ENCODE assay signal across 23 mouse cellular contexts in the genomic region with DNA sequence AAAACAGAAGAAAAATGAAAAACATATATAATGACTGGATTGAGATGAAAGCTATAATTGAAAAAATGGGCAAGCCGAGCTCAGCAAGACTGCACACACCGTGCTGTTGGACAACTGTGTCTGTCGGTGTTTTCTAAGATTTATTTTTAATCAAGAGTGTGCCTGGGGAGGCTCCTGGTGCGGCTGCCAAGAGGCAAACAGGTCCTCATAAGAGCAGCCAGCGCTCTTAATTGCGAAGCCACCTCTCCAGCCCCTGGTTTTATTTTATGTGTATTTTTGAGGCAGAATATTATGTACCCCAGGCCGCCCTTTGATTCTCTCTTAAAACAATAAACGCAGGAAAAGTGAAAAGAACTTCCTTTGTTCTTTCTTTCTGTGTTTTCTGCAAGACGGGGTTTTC. TPM values are rescaled to one million over a fixed set of nuclear protein-coding genes. Genes with fewer than 3 reads are reported as not detected.
A peak's percentile ranks its signal among the peaks of the same experiment; 100 is the strongest.
DNase-seq lines count a peak whose midpoint lies in the region; ATAC-seq and TF ChIP-seq lines count a peak whose summit lies in the region.
"Had no signal": no experiment of that assay in that cellular context is flagged by ENCODE, and none has a peak within 500 bp of the region (broad histone marks: within the 10 kb centered on the region; RNA-seq: fewer than 3 reads in every experiment).

No protein-coding gene starts in this region.

- H3K4me2 ChIP-seq in heart, embryonic 16.5 days (ENCODE audit: low read depth, low read length), result 0 out of 2 replicates have a peak overlapping the region, but pooled peaks have one; percentile 16
- H3K4me2 ChIP-seq in midbrain, embryonic 11.5 days, result no peak overlapping the region
- H3K4me2 ChIP-seq: liver, embryonic 11.5 days; neural tube, embryonic 13.5 days had no signal

- H3K27ac ChIP-seq in gastrocnemius, adult 2 months, result peak overlapping the region; percentile 69
- peak overlapping the region; percentile 79 for H3K27ac ChIP-seq in heart, embryonic 16.5 days (ENCODE audit: low read length)
- no peak overlapping the region for H3K27ac ChIP-seq in midbrain, embryonic 11.5 days (ENCODE audit: low read depth, low read length)
- no peak overlapping the region for H3K27ac ChIP-seq in midbrain, embryonic 10.5 days (replicated peaks)
- H3K27ac ChIP-seq: neural tube, embryonic 13.5 days had no signal

- no peak for DNase-seq in gastrocnemius, adult 2 months
- DNase-seq in gastrocnemius, postnatal 25 days, result no peak
- DNase-seq in heart, postnatal 14 days, result no peak
- peak; percentile 68 for DNase-seq in midbrain, embryonic 11.5 days (ENCODE audit: low spot score, missing footprints)
- no peak for DNase-seq in midbrain, embryonic 10.5 days (ENCODE audit: low spot score)
- DNase-seq in layer of hippocampus, postnatal 10 days (ENCODE audit: low spot score in 2 of 2), result no peak
- DNase-seq: adrenal gland, postnatal 25 days; cerebellum, adult 18-20 months; cerebellum, postnatal 36 days; gastrocnemius, postnatal 14 days; left cerebral cortex, postnatal 4 days; lung, adult 18-20 months; midbrain, embryonic 14.5 days; right cerebral cortex, adult 18-20 months had no signal

- H3K36me3 ChIP-seq in heart, embryonic 16.5 days (ENCODE audit: control insufficient read depth, insufficient read depth), result peaks cover 5% of the 10 kb centered on the region; the same call in 1 of the 2 replicates
- no peaks in the 10 kb centered on the region for H3K36me3 ChIP-seq in midbrain, embryonic 11.5 days (ENCODE audit: control insufficient read depth, insufficient read depth, low read length)
- peaks cover 59% of the 10 kb centered on the region for H3K36me3 ChIP-seq in midbrain, embryonic 10.5 days
- H3K36me3 ChIP-seq: neural tube, embryonic 13.5 days had no signal

- no peak overlapping the region; the same call in 1 of the 2 replicates for H3K4me3 ChIP-seq in gastrocnemius, adult 2 months
- no peak overlapping the region for H3K4me3 ChIP-seq in heart, embryonic 16.5 days (ENCODE audit: low read length)
- H3K4me3 ChIP-seq in midbrain, embryonic 11.5 days (ENCODE audit: low read depth, low read length), result no peak overlapping the region
- no peak overlapping the region for H3K4me3 ChIP-seq in midbrain, embryonic 10.5 days
- H3K4me3 ChIP-seq: neural tube, embryonic 13.5 days had no signal

- H3K9ac ChIP-seq in heart, embryonic 16.5 days (ENCODE audit: low read length), result peak overlapping the region; percentile 39; the same call in 1 of the 2 replicates
- H3K9ac ChIP-seq in midbrain, embryonic 11.5 days (ENCODE audit: low read length), result no peak overlapping the region
- H3K9ac ChIP-seq: neural tube, embryonic 13.5 days had no signal

- 51% methylated on average over 9 of the region's 9 CpGs for WGBS in heart, embryonic 16.5 days
- 81% methylated on average over 9 of the region's 9 CpGs for WGBS in midbrain, embryonic 11.5 days
- WGBS in midbrain, embryonic 10.5 days, result 89% methylated on average over 9 of the region's 9 CpGs

- H3K4me1 ChIP-seq in heart, embryonic 16.5 days (ENCODE audit: control insufficient read depth, insufficient read depth, low read length), result peaks cover 39% of the 10 kb centered on the region
- no peaks in the 10 kb centered on the region for H3K4me1 ChIP-seq in midbrain, embryonic 11.5 days (ENCODE audit: control insufficient read depth, insufficient read depth, low read length)
- H3K4me1 ChIP-seq in midbrain, embryonic 10.5 days, result peaks cover 7% of the 10 kb centered on the region

- no peak for ATAC-seq in heart, embryonic 16.5 days (replicated peaks; ENCODE audit: extremely low read depth, insufficient read depth, low FRiP score)
- no peak for ATAC-seq in midbrain, embryonic 11.5 days (ENCODE audit: low FRiP score)
- ATAC-seq: CD4-positive, CD25-positive, alpha-beta regulatory T cell, adult 4 months; forebrain, embryonic 14.5 days; hindbrain, embryonic 16.5 days; intestine, embryonic 16.5 days had no signal

- intact Hi-C loops in gastrocnemius, adult 2 months (cut with DNase I), result no loop called here
- intact Hi-C loops in heart, postnatal 14 days (cut with DNase I), result no loop called here

- H3K9me3 ChIP-seq in heart, embryonic 16.5 days (replicated peaks; ENCODE audit: control insufficient read depth, low read length), result no peaks in the 10 kb centered on the region
- no peaks in the 10 kb centered on the region for H3K9me3 ChIP-seq in midbrain, embryonic 11.5 days (ENCODE audit: control insufficient read depth, low read length)
- H3K9me3 ChIP-seq in midbrain, embryonic 10.5 days (replicated peaks), result no peaks in the 10 kb centered on the region
- H3K9me3 ChIP-seq: neural tube, embryonic 13.5 days had no signal

- no peak for TF ChIP-seq CTCF in gastrocnemius, adult 2 months (IDR thresholded peaks at IDR 0.05)

- no peaks in the 10 kb centered on the region for H3K27me3 ChIP-seq in heart, embryonic 16.5 days (ENCODE audit: control insufficient read depth, insufficient read depth, low read length)
- no peaks in the 10 kb centered on the region for H3K27me3 ChIP-seq in midbrain, embryonic 11.5 days (ENCODE audit: control insufficient read depth, insufficient read depth, low read length)
- no peaks in the 10 kb centered on the region for H3K27me3 ChIP-seq in midbrain, embryonic 10.5 days (ENCODE audit: low read depth, poor library complexity, severe bottlenecking)
- H3K27me3 ChIP-seq: neural tube, embryonic 13.5 days had no signal

RNA-seq across cellular contexts. Expression of a gene that starts 10.3 kb away (rescaled TPM):
- 10 to 100 TPM; 11.5 to 16.6 TPM for total RNA-seq in gastrocnemius, adult 2 months (2021)
- total RNA-seq in gastrocnemius, postnatal 25 days (2021), result 10 to 100 TPM; 14.3 to 17.5 TPM
- polyA plus RNA-seq in heart, embryonic 16.5 days (2015; fragmentation: Nextera tagmentation; extraction: Ambion mirVana), result 16.6 and 21.8 TPM in 2 replicates
- 10 to 100 TPM; 52.6 to 53.3 TPM for total RNA-seq in heart, postnatal 14 days (2021)
- 3.5 and 3.9 TPM in 2 replicates for polyA plus RNA-seq in midbrain, embryonic 11.5 days (2014; fragmentation: Nextera tagmentation; extraction: Ambion mirVana)
- 8.6 and 9.5 TPM in 2 replicates for polyA plus RNA-seq in midbrain, embryonic 10.5 days (2016; fragmentation: Nextera tagmentation; extraction: Ambion mirVana)
- total RNA-seq in layer of hippocampus, postnatal 10 days (2021), result 1 to 10 TPM; 7.5 to 7.8 TPM
- polyA plus RNA-seq: CD4-positive, CD25-positive, alpha-beta regulatory T cell, adult 4 months had no signal

RNA-seq across cellular contexts. Expression of a gene that starts 28.1 kb away (rescaled TPM):
- total RNA-seq in gastrocnemius, adult 2 months (2021), result under 1 TPM; 0.50 to 0.89 TPM
- 1 to 10 TPM in 1 of 2 experiments, under 1 TPM in 1; 0.77 to 2.2 TPM for total RNA-seq in gastrocnemius, postnatal 25 days (2021)
- polyA plus RNA-seq in heart, embryonic 16.5 days (2015; fragmentation: Nextera tagmentation; extraction: Ambion mirVana), result 91.4 and 93.2 TPM in 2 replicates
- total RNA-seq in heart, postnatal 14 days (2021), result 1 to 10 TPM; 4.7 to 6.5 TPM
- polyA plus RNA-seq in midbrain, embryonic 11.5 days (2014; fragmentation: Nextera tagmentation; extraction: Ambion mirVana), result 91.3 and 115 TPM in 2 replicates
- 146 and 175 TPM in 2 replicates for polyA plus RNA-seq in midbrain, embryonic 10.5 days (2016; fragmentation: Nextera tagmentation; extraction: Ambion mirVana)
- 1 to 10 TPM; 4.6 to 6.4 TPM for total RNA-seq in layer of hippocampus, postnatal 10 days (2021)

RNA-seq across cellular contexts. Expression of a gene that starts 47.1 kb away (rescaled TPM):
- total RNA-seq in gastrocnemius, adult 2 months (2021), result not detected
- under 1 TPM in 1 of 2 experiments, not detected in 1; 0.43 TPM for total RNA-seq in gastrocnemius, postnatal 25 days (2021)
- 1.7 and 2.4 TPM in 2 replicates for polyA plus RNA-seq in heart, embryonic 16.5 days (2015; fragmentation: Nextera tagmentation; extraction: Ambion mirVana)
- total RNA-seq in heart, postnatal 14 days (2021), result not detected
- polyA plus RNA-seq in midbrain, embryonic 11.5 days (2014; fragmentation: Nextera tagmentation; extraction: Ambion mirVana), result 0.19 and 0.22 TPM in 2 replicates
- 0.47 and 0.83 TPM in 2 replicates for polyA plus RNA-seq in midbrain, embryonic 10.5 days (2016; fragmentation: Nextera tagmentation; extraction: Ambion mirVana)
- not detected for total RNA-seq in layer of hippocampus, postnatal 10 days (2021)
- total RNA-seq: gastrocnemius, postnatal 14 days; hematopoietic stem cell, adult 5-6 weeks; layer of hippocampus, adult 18-20 months; left cerebral cortex, postnatal 4 days had no signal
- polyA plus RNA-seq: CD4-positive, CD25-positive, alpha-beta regulatory T cell, adult 4 months; forebrain, embryonic 14.5 days had no signal

Comparison
In these comparisons a context has a peak if more than half of its experiments do, and no peak if none do; other contexts are left out.
1. H3K27ac ChIP-seq: peak in gastrocnemius, adult 2 months (single experiment) and heart, embryonic 16.5 days (single experiment); none in midbrain, embryonic 11.5 days (single experiment) and midbrain, embryonic 10.5 days (single experiment).